Mouse (Mus musculus) liver, embryonic 13.5 days (tissue): Measurements from ENCODE around the gene Gm43517. TPM values are rescaled to one million over a fixed set of nuclear protein-coding genes. Genes with fewer than 3 reads are reported as not detected.
A peak's percentile ranks its signal among the peaks of the same experiment; 100 is the strongest.

Source experiments
- ATAC-seq: fragments of 200-750 bp; cut with Nextera tagmentation; 2 replicates; pipeline ENCODE4 v1.8.0; 2017; ENCODE audit warnings: low read depth, mild to moderate bottlenecking, moderate number of reproducible peaks, moderate library complexity
- DNase-seq: peaks from one replicate; pipeline ENCODE4 v3.0.0; 2022
- H3K27ac ChIP-seq: fragments of 300-500 bp; sonication (generic); 2 replicates; pipeline ENCODE4 v1.5.1; 2015; ENCODE audit warnings: moderate library complexity, mild to moderate bottlenecking, inconsistent platforms
- H3K27me3 ChIP-seq: fragments of 300-500 bp; sonication (generic); 2 replicates; pipeline ENCODE4 v1.6.1; 2015; ENCODE audit warnings: mild to moderate bottlenecking, inconsistent platforms
- H3K36me3 ChIP-seq: fragments of 300-500 bp; sonication (generic); 2 replicates; pipeline ENCODE4 v1.6.1; 2015; ENCODE audit warnings: mild to moderate bottlenecking, inconsistent platforms
- H3K4me1 ChIP-seq: fragments of 300-500 bp; sonication (generic); replicated peaks from 2 replicates; pipeline ENCODE4 v1.6.1; 2015; ENCODE audit warnings: inconsistent platforms
- H3K4me2 ChIP-seq: fragments of 300-500 bp; sonication (generic); 2 replicates; pipeline ENCODE4 v1.6.1; 2015; ENCODE audit warnings: inconsistent platforms, mild to moderate bottlenecking, moderate library complexity
- H3K4me3 ChIP-seq: fragments of 300-500 bp; sonication (generic); replicated peaks from 2 replicates; pipeline ENCODE4 v1.5.1; 2015; ENCODE audit warnings: mild to moderate bottlenecking, inconsistent platforms
- H3K9ac ChIP-seq: fragments of 300-500 bp; sonication (generic); 2 replicates; pipeline ENCODE4 v1.6.1; 2015; ENCODE audit warnings: mild to moderate bottlenecking, inconsistent platforms
- H3K9me3 ChIP-seq: fragments of 300-500 bp; sonication (generic); replicated peaks from 2 replicates; pipeline ENCODE4 v1.6.1; 2016; ENCODE audit warnings: inconsistent platforms
- WGBS: fragments of 180-500 bp; shearing (Covaris S2); methylation state at CpG from one replicate; pipeline ENCODE4 v1.1.7; 2015; ENCODE audit not compliant: insufficient replicate concordance; 5-methylcytosine and 5-hydroxymethylcytosine counted together
- polyA plus RNA-seq: library from polyadenylated mRNA; unstranded; fragments of >200 nt; fragmentation: Nextera tagmentation; extraction: Ambion mirVana; gene quantifications from 2 replicates; pipeline ENCODE4 v1.2.1, GENCODE M21; 2015

The Gm43517 gene
- polyA plus RNA-seq, 1 experiment from 2014 or later = not detected

- Histone ChIP-seq H3K4me2 (no peak overlapping the region), H3K4me1 (0 out of 2 replicates have a peak, but pooled peaks cover 4% of the 10 kb centered on the region), H3K4me3 (no peak overlapping the region), H3K27me3 (peaks cover 69% of the 10 kb centered on the region), H3K36me3 (no peaks in the 10 kb centered on the region), H3K27ac (no peak overlapping the region), H3K9ac (no peak overlapping the region), H3K9me3 (no peaks in the 10 kb centered on the region)
- DNase-seq (no peak), ATAC-seq (no peak)
- 21% methylated on average over 4 of the region's 4 CpGs for WGBS
These were observed 12.6 kb downstream of the Gm43517 start for GRCm38 (mm10) chr12:49397443-49398162.

GRCm38 (mm10) chr12:49398163-49398540, 13.2 kb downstream of the Gm43517 start:
- Histone ChIP-seq H3K4me3 (no peak overlapping the region), H3K36me3 (no peaks in the 10 kb centered on the region), H3K9ac (no peak overlapping the region), H3K4me1 (0 out of 2 replicates have a peak, but pooled peaks cover 4% of the 10 kb centered on the region), H3K27me3 (peaks cover 71% of the 10 kb centered on the region), H3K4me2 (no peak overlapping the region), H3K27ac (no peak overlapping the region), H3K9me3 (no peaks in the 10 kb centered on the region)
- ATAC-seq (no peak), DNase-seq (no peak)

GRCm38 (mm10) chr12:49398636-49399035, 13.7 kb downstream of the Gm43517 start:
- Histone ChIP-seq H3K27ac (no peak overlapping the region), H3K9me3 (no peaks in the 10 kb centered on the region), H3K36me3 (no peaks in the 10 kb centered on the region), H3K9ac (no peak overlapping the region), H3K4me2 (no peak overlapping the region), H3K27me3 (peaks cover 73% of the 10 kb centered on the region), H3K4me3 (no peak overlapping the region), H3K4me1 (0 out of 2 replicates have a peak, but pooled peaks cover 4% of the 10 kb centered on the region)
- ATAC-seq (no peak), DNase-seq (no peak)
- WGBS = 13% methylated on average over 3 of the region's 3 CpGs

- WGBS = 2% methylated on average over 1 of the region's 1 CpGs
- Histone ChIP-seq H3K9ac (no peak overlapping the region), H3K4me2 (no peak overlapping the region), H3K36me3 (no peaks in the 10 kb centered on the region), H3K4me3 (no peak overlapping the region), H3K27ac (no peak overlapping the region), H3K9me3 (no peaks in the 10 kb centered on the region), H3K4me1 (0 out of 2 replicates have a peak, but pooled peaks cover 4% of the 10 kb centered on the region), H3K27me3 (peaks cover 67% of the 10 kb centered on the region)
- DNase-seq = no peak
- no peak for ATAC-seq
These were observed 14.6 kb downstream of the Gm43517 start for GRCm38 (mm10) chr12:49399611-49400010.

- Histone ChIP-seq H3K27me3 (peaks cover 61% of the 10 kb centered on the region), H3K36me3 (no peaks in the 10 kb centered on the region), H3K4me3 (no peak overlapping the region), H3K4me1 (0 out of 2 replicates have a peak, but pooled peaks cover 4% of the 10 kb centered on the region), H3K27ac (no peak overlapping the region), H3K4me2 (no peak overlapping the region), H3K9ac (no peak overlapping the region), H3K9me3 (no peaks in the 10 kb centered on the region)
- whole genome bisulfite sequencing = 6% methylated on average over 9 of the region's 9 CpGs
- no peak for ATAC-seq
- DNase-seq = no peak
These were observed 15.3 kb downstream of the Gm43517 start for GRCm38 (mm10) chr12:49400036-49400852.

GRCm38 (mm10) chr12:49400853-49401118, 15.8 kb downstream of the Gm43517 start:
- WGBS = 0% methylated on average over 8 of the region's 8 CpGs
- ATAC-seq = no peak
- Histone ChIP-seq H3K9ac (no peak overlapping the region), H3K4me1 (0 out of 2 replicates have a peak, but pooled peaks cover 4% of the 10 kb centered on the region), H3K27ac (no peak overlapping the region), H3K36me3 (no peaks in the 10 kb centered on the region), H3K4me2 (peak overlapping the region; percentile 43; the same call in 1 of the 2 replicates), H3K4me3 (no peak overlapping the region), H3K9me3 (no peaks in the 10 kb centered on the region), H3K27me3 (peaks cover 58% of the 10 kb centered on the region)
- DNase-seq = no peak

GRCm38 (mm10) chr12:49401119-49401795, 16.3 kb downstream of the Gm43517 start:
- no peak overlapping the region for H3K27ac ChIP-seq
- H3K4me2 ChIP-seq = peak overlapping the region; percentile 43
- 0 out of 2 replicates have a peak, but pooled peaks cover 4% of the 10 kb centered on the region for H3K4me1 ChIP-seq
- DNase-seq (no peak), ATAC-seq (no peak)
- no peaks in the 10 kb centered on the region for H3K36me3 ChIP-seq
- no peak overlapping the region for H3K9ac ChIP-seq
- no peaks in the 10 kb centered on the region for H3K9me3 ChIP-seq
- WGBS = 1% methylated on average over 64 of the region's 68 CpGs
- peak overlapping the region; percentile 31 for H3K4me3 ChIP-seq
- peaks cover 55% of the 10 kb centered on the region for H3K27me3 ChIP-seq

- DNase-seq (no peak), ATAC-seq (no peak)
- Histone ChIP-seq H3K27ac (no peak overlapping the region), H3K4me3 (peak overlapping the region; percentile 31; the same call in 1 of the 2 replicates), H3K4me2 (peak overlapping the region; percentile 43), H3K4me1 (0 out of 2 replicates have a peak, but pooled peaks cover 4% of the 10 kb centered on the region), H3K27me3 (peaks cover 53% of the 10 kb centered on the region), H3K9me3 (no peaks in the 10 kb centered on the region), H3K9ac (no peak overlapping the region), H3K36me3 (no peaks in the 10 kb centered on the region)
- 2% methylated on average over 5 of the region's 5 CpGs for WGBS
These were observed 16.8 kb downstream of the Gm43517 start for GRCm38 (mm10) chr12:49401796-49402130.

GRCm38 (mm10) chr12:49409833-49410232, 24.9 kb downstream of the Gm43517 start:
- 65% methylated on average over 2 of the region's 2 CpGs for WGBS
- Histone ChIP-seq H3K4me1 (no peaks in the 10 kb centered on the region), H3K9ac (no peak overlapping the region), H3K27ac (no peak overlapping the region), H3K9me3 (no peaks in the 10 kb centered on the region), H3K4me3 (no peak overlapping the region), H3K36me3 (no peaks in the 10 kb centered on the region), H3K27me3 (no peaks in the 10 kb centered on the region), H3K4me2 (no peak overlapping the region)
- DNase-seq = no peak
- no peak for ATAC-seq

GRCm38 (mm10) chr12:49417963-49418362, 33.0 kb downstream of the Gm43517 start:
- Histone ChIP-seq H3K4me1 (no peaks in the 10 kb centered on the region), H3K9me3 (no peaks in the 10 kb centered on the region), H3K27ac (no peak overlapping the region), H3K9ac (no peak overlapping the region), H3K4me3 (no peak overlapping the region), H3K27me3 (no peaks in the 10 kb centered on the region), H3K4me2 (no peak overlapping the region), H3K36me3 (no peaks in the 10 kb centered on the region)
- ATAC-seq (no peak), DNase-seq (no peak)
- WGBS = 61% methylated on average over 3 of the region's 3 CpGs
